Mouse (Mus musculus) liver, embryonic 14.5 days (tissue): ENCODE data around the gene Dcps.

Experiments used
- CTCF ChIP-seq: IDR thresholded peaks from 2 replicates; pipeline ENCODE4 v1.5.1; 2016; ENCODE audit warnings: antibody characterized with exemption, low read depth, control low read depth
- EP300 ChIP-seq: IDR thresholded peaks from 2 replicates; pipeline ENCODE4 v1.6.1; 2016; ENCODE audit warnings: antibody characterized with exemption, low read depth

GRCm38 (mm10) chr9:35108066-35108465, 67.8 kb downstream of the Dcps start:
- TF ChIP-seq EP300 (no peak), CTCF (no peak)
